Mouse (Mus musculus) hematopoietic stem cell, adult 5-6 weeks (primary cell): ENCODE measurements around the gene Aldh1a3. TPM values are rescaled to one million over a fixed set of nuclear protein-coding genes. Genes with fewer than 3 reads are reported as not detected.

Experiments
- ATAC-seq, 2 experiments: fragments of 125-278 bp in 1 of 2; replicated peaks in 1 of 2; 2 replicates each; pipeline ENCODE4 v1.8.0; 2016 to 2017; ENCODE audit warnings: inconsistent platforms in 2 of 2, mild to moderate bottlenecking in 2 of 2, moderate number of reproducible peaks in 2 of 2, low read depth in 1 of 2, moderate TSS enrichment in 1 of 2; ENCODE audit not compliant: low FRiP score in 2 of 2, poor library complexity in 2 of 2, severe bottlenecking in 2 of 2, insufficient read depth in 1 of 2, low TSS enrichment in 1 of 2
- total RNA-seq: library from RNA; stranded (forward); fragments of 172-1452, 232-1000 nt; gene quantifications from 2 replicates; pipeline ENCODE4 v1.2.3, GENCODE M21; 2017

Gene Aldh1a3
- total RNA-seq, 1 experiment from 2014 or later = not detected

DNA sequence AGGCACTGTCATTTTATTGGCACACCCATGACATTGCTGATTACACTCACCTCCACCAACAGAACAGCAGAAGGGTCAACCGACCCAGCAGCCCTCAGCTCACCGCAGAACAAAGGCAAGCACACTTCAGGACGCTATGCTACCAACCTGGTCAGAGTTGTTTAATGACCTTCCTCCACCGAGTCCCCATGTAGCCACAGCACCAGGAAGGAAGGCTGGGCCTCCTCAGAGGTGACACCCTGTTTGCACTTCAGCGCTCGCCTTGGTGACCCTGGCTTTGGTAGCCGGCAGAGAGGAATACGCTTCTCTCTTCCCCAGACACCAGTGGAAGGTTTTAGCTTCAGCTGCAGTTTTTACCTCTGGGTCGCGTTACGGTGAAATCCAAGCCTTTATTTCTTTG is 77.6 kb downstream of the Aldh1a3 start:
- peak in 1 of 2 experiments; percentile 32; a peak in 1 of 4 replicates for ATAC-seq

DNA sequence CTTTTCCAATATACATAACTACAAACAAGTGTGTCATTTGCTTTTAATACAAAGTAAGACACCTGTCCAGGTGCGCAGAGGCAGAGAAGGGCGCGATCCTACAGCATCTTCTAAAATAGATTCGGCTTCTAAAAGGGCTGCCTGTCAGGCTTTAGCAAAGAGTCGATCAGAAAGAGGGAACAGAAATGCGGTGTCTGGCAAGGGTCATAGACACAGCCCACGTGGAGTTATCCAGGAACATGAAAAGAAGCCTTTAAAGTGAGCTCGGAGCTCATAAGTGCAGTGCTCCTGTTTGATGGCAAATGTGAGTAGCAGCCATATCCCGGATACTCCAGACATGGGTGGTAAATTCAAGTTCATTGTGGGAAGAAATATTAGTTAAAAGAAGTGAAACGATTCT is 78.7 kb downstream of the Aldh1a3 start:
- no peak for ATAC-seq

DNA sequence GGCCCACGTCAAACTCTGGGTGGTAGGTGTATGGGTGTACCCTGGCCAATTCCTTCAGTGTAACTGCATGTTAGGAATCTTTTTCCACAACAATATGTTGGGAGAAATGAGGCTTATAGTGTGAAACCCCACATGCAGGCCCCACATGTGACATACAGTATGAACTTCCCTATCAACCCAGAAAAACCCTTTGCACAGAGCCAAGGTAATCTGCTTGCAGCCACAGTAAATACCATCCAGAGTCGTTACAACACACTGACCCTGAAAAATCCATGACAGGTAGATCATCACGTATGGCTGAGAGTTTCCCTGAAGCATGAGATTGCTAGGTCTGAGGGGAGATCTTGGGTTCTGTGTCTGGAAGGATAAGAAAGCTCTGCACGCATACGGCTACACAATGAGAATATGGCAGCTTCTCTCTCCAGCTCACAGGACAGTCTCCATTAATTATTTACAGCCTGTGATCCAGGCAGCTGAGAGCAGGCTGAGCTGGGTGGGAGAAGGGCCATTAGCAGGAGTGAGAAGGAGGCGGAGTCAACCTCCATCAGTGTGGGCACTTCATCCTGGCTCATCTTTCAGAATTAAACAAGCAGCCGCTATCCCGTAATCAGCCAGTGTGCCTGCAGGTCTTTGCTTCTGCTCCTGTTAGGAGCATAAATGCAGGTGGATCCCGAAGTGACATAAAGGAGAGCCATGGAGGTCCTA is 80.2 kb downstream of the Aldh1a3 start:
- no peak for ATAC-seq

DNA sequence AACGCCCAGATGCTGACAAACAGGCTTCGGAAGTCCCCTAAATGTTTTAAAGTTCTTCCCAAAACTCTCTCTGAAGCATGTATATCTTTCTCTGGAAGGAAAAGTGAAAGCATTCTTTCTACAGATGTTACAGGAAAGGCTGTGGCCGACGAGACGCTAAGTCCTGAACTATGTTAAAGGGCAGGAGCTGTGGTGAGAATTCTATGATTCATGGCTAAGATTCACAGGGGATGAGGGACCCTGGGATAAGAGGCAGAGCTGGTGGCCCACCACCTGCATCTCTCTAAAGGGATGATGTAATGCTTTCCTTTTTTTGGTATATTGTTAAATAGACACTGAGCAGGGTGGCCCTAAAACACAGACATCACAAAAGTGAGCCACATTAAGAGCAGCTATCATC is 84.0 kb downstream of the Aldh1a3 start:
- peak in 1 of 2 experiments; percentile 45; a peak in 1 of 4 replicates for ATAC-seq

DNA sequence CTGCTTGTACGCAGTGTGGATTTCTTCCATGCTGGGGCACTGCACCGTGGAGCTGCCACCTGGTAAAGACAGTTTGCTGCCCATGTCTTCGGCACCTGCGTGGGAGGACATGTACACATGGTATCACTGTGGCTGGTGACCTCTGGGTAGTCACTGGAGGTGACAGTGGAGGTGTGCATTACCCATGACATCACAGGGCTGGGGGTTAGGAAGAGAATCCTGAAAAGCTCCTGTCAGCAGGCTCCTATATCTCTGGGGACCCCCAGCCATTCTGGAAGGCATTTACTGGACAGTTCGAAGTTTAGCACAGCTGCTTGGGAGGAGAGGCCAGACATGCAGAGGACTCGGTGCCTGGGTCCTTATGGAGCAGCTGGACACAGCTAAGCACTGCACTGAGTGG is 84.5 kb downstream of the Aldh1a3 start:
- ATAC-seq = no peak; a peak in 1 of 4 replicates

DNA sequence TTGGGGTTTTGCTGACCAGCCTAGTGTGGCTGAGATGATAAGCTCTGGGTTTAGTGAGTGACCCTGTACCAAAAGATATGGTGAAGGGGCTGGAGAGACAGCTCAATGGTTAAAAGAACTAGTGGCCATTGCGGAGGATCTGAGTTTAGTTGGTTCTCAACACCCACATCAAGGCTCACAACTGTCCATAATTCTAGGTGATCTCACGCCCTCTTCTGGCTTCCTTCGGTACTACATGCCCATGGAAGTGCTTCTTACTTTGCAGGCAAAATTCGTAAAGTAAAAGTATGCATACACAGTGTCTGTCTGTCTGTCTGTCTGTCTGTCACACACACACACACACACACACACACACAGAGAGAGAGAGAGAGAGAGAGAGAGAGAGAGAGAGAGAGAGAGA is 85.0 kb downstream of the Aldh1a3 start:
- peak; percentile 32 to 37; a peak in 1 of 4 replicates for ATAC-seq

Other genes starting within 250 kb of the Aldh1a3 start
- not detected in 2 replicates for gene Gm10974, start 61.6 kb downstream of the Aldh1a3 start, total RNA-seq
- 13.6 and 29.3 TPM in 2 replicates for gene Lrrk1, start 39.2 kb downstream of the Aldh1a3 start, total RNA-seq